Mouse (Mus musculus): Measurements from ENCODE around the gene Cacnb4. TPM values are rescaled to one million over a fixed set of nuclear protein-coding genes. Genes with fewer than 3 reads are reported as not detected.

Gene Cacnb4
- polyA plus RNA-seq, 1 experiment from 2014 or later: 21.5 TPM

GRCm38 (mm10) chr2:52604651-52605020 is 72.0 kb downstream of the Cacnb4 start:
- Histone ChIP-seq H3K9me3 (ENCODE audit: control insufficient read depth, low read length) (no peaks in the 10 kb centered on the region), H3K36me3 (ENCODE audit: control insufficient read depth, insufficient read depth, low read length) (no peaks in the 10 kb centered on the region)

GRCm38 (mm10) chr2:52603935-52604650 is 72.5 kb downstream of the Cacnb4 start:
- 90% methylated on average over 11 of the region's 11 CpGs for WGBS
- Histone ChIP-seq H3K4me1 (ENCODE audit: control insufficient read depth, insufficient read depth, low read length) (no peaks in the 10 kb centered on the region), H3K9me3 (ENCODE audit: control insufficient read depth, low read length) (no peaks in the 10 kb centered on the region), H3K4me3 (ENCODE audit: low read depth, low read length) (no peak overlapping the region), H3K36me3 (ENCODE audit: control insufficient read depth, insufficient read depth, low read length) (no peaks in the 10 kb centered on the region), H3K9ac (replicated peaks; ENCODE audit: low read depth, low read length) (no peak overlapping the region), H3K27me3 (ENCODE audit: control insufficient read depth, insufficient read depth, low read length) (no peaks in the 10 kb centered on the region), H3K27ac (ENCODE audit: low read depth, low read length) (no peak overlapping the region), H3K4me2 (ENCODE audit: low read depth, low read length) (no peak overlapping the region)
- ATAC-seq (ENCODE audit: low read depth): no peak

More at GRCm38 (mm10) chr2:52604651-52605020, 72.0 kb downstream of the Cacnb4 start:
- H3K4me2 ChIP-seq (ENCODE audit: low read depth, low read length): no peak overlapping the region
- H3K4me3 ChIP-seq (ENCODE audit: low read depth, low read length): no peak overlapping the region
- 83% methylated on average over 8 of the region's 8 CpGs for WGBS
- no peak overlapping the region for H3K9ac ChIP-seq (replicated peaks; ENCODE audit: low read depth, low read length)
- no peaks in the 10 kb centered on the region for H3K27me3 ChIP-seq (ENCODE audit: control insufficient read depth, insufficient read depth, low read length)
- no peaks in the 10 kb centered on the region for H3K4me1 ChIP-seq (ENCODE audit: control insufficient read depth, insufficient read depth, low read length)
- no peak for ATAC-seq (ENCODE audit: low read depth)
- no peak overlapping the region for H3K27ac ChIP-seq (ENCODE audit: low read depth, low read length)

GRCm38 (mm10) chr2:52603421-52603820 is 73.2 kb downstream of the Cacnb4 start:
- Histone ChIP-seq H3K9ac (replicated peaks; ENCODE audit: low read depth, low read length) (no peak overlapping the region), H3K36me3 (ENCODE audit: control insufficient read depth, insufficient read depth, low read length) (no peaks in the 10 kb centered on the region), H3K9me3 (ENCODE audit: control insufficient read depth, low read length) (no peaks in the 10 kb centered on the region), H3K27ac (ENCODE audit: low read depth, low read length) (no peak overlapping the region), H3K4me3 (ENCODE audit: low read depth, low read length) (no peak overlapping the region), H3K4me2 (ENCODE audit: low read depth, low read length) (no peak overlapping the region), H3K4me1 (ENCODE audit: control insufficient read depth, insufficient read depth, low read length) (no peaks in the 10 kb centered on the region), H3K27me3 (ENCODE audit: control insufficient read depth, insufficient read depth, low read length) (no peaks in the 10 kb centered on the region)
- 77% methylated on average over 6 of the region's 6 CpGs for WGBS
- no peak for ATAC-seq (ENCODE audit: low read depth)

GRCm38 (mm10) chr2:52602921-52603320 is 73.7 kb downstream of the Cacnb4 start:
- no peak overlapping the region for H3K27ac ChIP-seq (ENCODE audit: low read depth, low read length)

GRCm38 (mm10) chr2:52602228-52602627 is 74.4 kb downstream of the Cacnb4 start:
- H3K4me1 ChIP-seq (ENCODE audit: control insufficient read depth, insufficient read depth, low read length): no peaks in the 10 kb centered on the region
- WGBS: 91% methylated on average over 2 of the region's 2 CpGs
- H3K4me3 ChIP-seq (ENCODE audit: low read depth, low read length): no peak overlapping the region
- no peak for ATAC-seq (ENCODE audit: low read depth)
- H3K27ac ChIP-seq (ENCODE audit: low read depth, low read length): no peak overlapping the region
- H3K9me3 ChIP-seq (ENCODE audit: control insufficient read depth, low read length): no peaks in the 10 kb centered on the region
- H3K27me3 ChIP-seq (ENCODE audit: control insufficient read depth, insufficient read depth, low read length): no peaks in the 10 kb centered on the region
- no peaks in the 10 kb centered on the region for H3K36me3 ChIP-seq (ENCODE audit: control insufficient read depth, insufficient read depth, low read length)
- H3K9ac ChIP-seq (replicated peaks; ENCODE audit: low read depth, low read length): no peak overlapping the region
- no peak overlapping the region for H3K4me2 ChIP-seq (ENCODE audit: low read depth, low read length)

More at GRCm38 (mm10) chr2:52602921-52603320, 73.7 kb downstream of the Cacnb4 start:
- 91% methylated on average over 8 of the region's 8 CpGs for WGBS
- no peaks in the 10 kb centered on the region for H3K4me1 ChIP-seq (ENCODE audit: control insufficient read depth, insufficient read depth, low read length)
- no peak overlapping the region for H3K4me2 ChIP-seq (ENCODE audit: low read depth, low read length)
- H3K9ac ChIP-seq (replicated peaks; ENCODE audit: low read depth, low read length): no peak overlapping the region
- no peak for ATAC-seq (ENCODE audit: low read depth)
- H3K36me3 ChIP-seq (ENCODE audit: control insufficient read depth, insufficient read depth, low read length): no peaks in the 10 kb centered on the region
- H3K9me3 ChIP-seq (ENCODE audit: control insufficient read depth, low read length): no peaks in the 10 kb centered on the region
- H3K27me3 ChIP-seq (ENCODE audit: control insufficient read depth, insufficient read depth, low read length): no peaks in the 10 kb centered on the region
- no peak overlapping the region for H3K4me3 ChIP-seq (ENCODE audit: low read depth, low read length)

GRCm38 (mm10) chr2:52597511-52597910 is 79.1 kb downstream of the Cacnb4 start:
- Histone ChIP-seq H3K4me3 (ENCODE audit: low read depth, low read length) (no peak overlapping the region), H3K4me1 (ENCODE audit: control insufficient read depth, insufficient read depth, low read length) (no peaks in the 10 kb centered on the region), H3K27me3 (ENCODE audit: control insufficient read depth, insufficient read depth, low read length) (no peaks in the 10 kb centered on the region), H3K36me3 (ENCODE audit: control insufficient read depth, insufficient read depth, low read length) (no peaks in the 10 kb centered on the region), H3K27ac (ENCODE audit: low read depth, low read length) (no peak overlapping the region), H3K9me3 (ENCODE audit: control insufficient read depth, low read length) (no peaks in the 10 kb centered on the region), H3K9ac (replicated peaks; ENCODE audit: low read depth, low read length) (no peak overlapping the region), H3K4me2 (ENCODE audit: low read depth, low read length) (no peak overlapping the region)
- no peak for ATAC-seq (ENCODE audit: low read depth)

GRCm38 (mm10) chr2:52593814-52594213 is 82.8 kb downstream of the Cacnb4 start:
- 0 out of 2 replicates have a peak, but pooled peaks cover 3% of the 10 kb centered on the region for H3K4me1 ChIP-seq (ENCODE audit: control insufficient read depth, insufficient read depth, low read length)
- no peaks in the 10 kb centered on the region for H3K36me3 ChIP-seq (ENCODE audit: control insufficient read depth, insufficient read depth, low read length)
- H3K9me3 ChIP-seq (ENCODE audit: control insufficient read depth, low read length): no peaks in the 10 kb centered on the region
- H3K4me2 ChIP-seq (ENCODE audit: low read depth, low read length): no peak overlapping the region
- H3K27me3 ChIP-seq (ENCODE audit: control insufficient read depth, insufficient read depth, low read length): no peaks in the 10 kb centered on the region
- no peak overlapping the region for H3K9ac ChIP-seq (replicated peaks; ENCODE audit: low read depth, low read length)
- 94% methylated on average over 8 of the region's 8 CpGs for WGBS
- no peak for ATAC-seq (ENCODE audit: low read depth)
- H3K4me3 ChIP-seq (ENCODE audit: low read depth, low read length): no peak overlapping the region
- H3K27ac ChIP-seq (ENCODE audit: low read depth, low read length): no peak overlapping the region

- ATAC-seq (ENCODE audit: low read depth): no peak
- no peak overlapping the region for H3K27ac ChIP-seq (ENCODE audit: low read depth, low read length)
- H3K9me3 ChIP-seq (ENCODE audit: control insufficient read depth, low read length): no peaks in the 10 kb centered on the region
- H3K36me3 ChIP-seq (ENCODE audit: control insufficient read depth, insufficient read depth, low read length): no peaks in the 10 kb centered on the region
- H3K4me3 ChIP-seq (ENCODE audit: low read depth, low read length): no peak overlapping the region
- 0 out of 2 replicates have a peak, but pooled peaks cover 3% of the 10 kb centered on the region for H3K4me1 ChIP-seq (ENCODE audit: control insufficient read depth, insufficient read depth, low read length)
- no peak overlapping the region for H3K9ac ChIP-seq (replicated peaks; ENCODE audit: low read depth, low read length)
- WGBS: 74% methylated on average over 5 of the region's 5 CpGs
- no peak overlapping the region for H3K4me2 ChIP-seq (ENCODE audit: low read depth, low read length)
- no peaks in the 10 kb centered on the region for H3K27me3 ChIP-seq (ENCODE audit: control insufficient read depth, insufficient read depth, low read length)
These were observed 83.4 kb downstream of the Cacnb4 start for GRCm38 (mm10) chr2:52593260-52593659.

GRCm38 (mm10) chr2:52590970-52591347 is 85.7 kb downstream of the Cacnb4 start:
- Histone ChIP-seq H3K9ac (replicated peaks; ENCODE audit: low read depth, low read length) (no peak overlapping the region), H3K4me1 (ENCODE audit: control insufficient read depth, insufficient read depth, low read length) (0 out of 2 replicates have a peak, but pooled peaks cover 3% of the 10 kb centered on the region), H3K4me3 (ENCODE audit: low read depth, low read length) (no peak overlapping the region), H3K4me2 (ENCODE audit: low read depth, low read length) (peak overlapping the region; percentile 4; the same call in 1 of the 2 replicates), H3K36me3 (ENCODE audit: control insufficient read depth, insufficient read depth, low read length) (no peaks in the 10 kb centered on the region), H3K9me3 (ENCODE audit: control insufficient read depth, low read length) (no peaks in the 10 kb centered on the region), H3K27me3 (ENCODE audit: control insufficient read depth, insufficient read depth, low read length) (no peaks in the 10 kb centered on the region), H3K27ac (ENCODE audit: low read depth, low read length) (0 out of 2 replicates have a peak overlapping the region, but pooled peaks have one; percentile 18)
- under 1% methylated on average over 5 of the region's 5 CpGs for WGBS
- peak; percentile 83 for ATAC-seq (ENCODE audit: low read depth)

Measured in neural tube, embryonic 14.5 days (tissue).